Mouse (Mus musculus) megakaryocyte, adult 5-6 weeks (primary cell): ENCODE data around the gene Gm20388. TPM values are rescaled to one million over a fixed set of nuclear protein-coding genes. Genes with fewer than 3 reads are reported as not detected.
"Not testable (repeated sequence)": the region's sequence is repeated elsewhere in the genome, so short reads cannot be mapped to it uniquely, and the experiment has no call there.

ENCODE experiments used
- ATAC-seq: 2 replicates; pipeline ENCODE4 v1.8.0; 2016; ENCODE audit warnings: mild to moderate bottlenecking, inconsistent platforms; ENCODE audit not compliant: poor library complexity, severe bottlenecking
- total RNA-seq, 2 experiments: library from RNA; stranded (forward) in 1 of 2; stranded (reverse) in 1 of 2; fragments of 153-499, 151-499 nt in 1 of 2; fragments of 221-1000, 200-1000 nt in 1 of 2; gene quantifications; 2 replicates each; pipeline versions ENCODE4 v1.2.3 to v1.2.4; 2015 to 2017

Gm20388 gene
- total RNA-seq, 2 experiments from 2014 or later, result 7.6 to 15.5 TPM

- ATAC-seq, result no peak
Measured at GRCm38 (mm10) chr8:122616181-122616905, 2705.7 kb downstream of the Gm20388 start.

DNA sequence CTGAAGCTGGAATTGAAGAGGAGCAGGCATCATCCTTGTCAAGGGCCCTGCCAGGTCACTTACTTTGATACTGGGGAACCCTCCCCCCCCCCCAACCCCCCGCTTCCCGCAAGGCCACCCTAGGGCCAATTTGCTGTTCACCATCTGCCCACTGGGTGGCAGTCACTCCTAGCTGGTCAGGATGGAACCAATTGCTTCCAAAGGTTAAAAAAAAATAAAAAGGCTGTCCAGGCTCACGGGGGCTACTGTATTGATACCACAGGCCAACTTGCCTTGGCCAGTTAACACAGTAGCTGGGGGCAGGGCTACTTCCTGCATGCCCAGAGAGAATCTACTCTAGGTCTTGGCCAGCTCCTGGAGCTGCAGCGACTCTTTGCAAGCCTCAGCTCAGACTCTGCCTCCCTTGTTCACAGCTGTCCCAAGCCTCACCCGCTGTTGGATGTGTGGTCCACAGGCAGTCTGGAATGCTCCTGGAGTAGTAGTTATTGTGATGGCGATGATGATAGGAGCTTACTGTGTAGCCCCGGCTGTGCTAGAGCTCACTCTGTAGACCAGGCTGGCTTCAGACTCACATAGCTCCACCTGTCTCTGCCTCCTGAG, 2707.4 kb downstream of the Gm20388 start:
- peak; percentile 90 for ATAC-seq

- ATAC-seq, result no peak
Measured at GRCm38 (mm10) chr8:122618660-122619378, 2708.2 kb downstream of the Gm20388 start.

- no peak for ATAC-seq
Measured at GRCm38 (mm10) chr8:122620446-122620845, 2709.8 kb downstream of the Gm20388 start.

GRCm38 (mm10) chr8:122622727-122623126, 2712.1 kb downstream of the Gm20388 start, which contains the start of gene Pabpn1l:
Gene Pabpn1l (minus strand): TSS chr8:122622739.
- ATAC-seq, result no peak

- ATAC-seq, result no peak
Measured at GRCm38 (mm10) chr8:122623844-122624642, 2713.4 kb downstream of the Gm20388 start.

DNA sequence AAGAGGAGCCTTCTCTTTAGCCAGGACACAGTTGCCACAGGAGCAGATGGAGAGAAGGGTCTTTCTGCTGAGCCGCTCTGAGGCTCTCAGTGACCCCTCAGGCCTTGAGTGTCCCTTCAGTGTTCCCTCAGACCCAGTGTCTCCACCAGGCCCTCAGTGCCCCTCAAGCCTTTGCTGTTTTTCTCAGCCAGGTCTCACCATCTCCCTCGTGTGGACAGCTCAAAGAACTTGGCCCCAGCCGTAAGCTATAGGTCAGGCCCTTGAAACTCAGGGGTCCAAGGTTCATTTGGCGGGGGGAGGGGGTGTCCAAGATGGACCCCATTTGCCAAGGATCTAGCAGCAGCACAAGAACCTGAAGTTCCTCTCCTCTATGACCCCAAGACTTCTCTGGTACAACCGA, 2714.0 kb downstream of the Gm20388 start:
- no peak for ATAC-seq

DNA sequence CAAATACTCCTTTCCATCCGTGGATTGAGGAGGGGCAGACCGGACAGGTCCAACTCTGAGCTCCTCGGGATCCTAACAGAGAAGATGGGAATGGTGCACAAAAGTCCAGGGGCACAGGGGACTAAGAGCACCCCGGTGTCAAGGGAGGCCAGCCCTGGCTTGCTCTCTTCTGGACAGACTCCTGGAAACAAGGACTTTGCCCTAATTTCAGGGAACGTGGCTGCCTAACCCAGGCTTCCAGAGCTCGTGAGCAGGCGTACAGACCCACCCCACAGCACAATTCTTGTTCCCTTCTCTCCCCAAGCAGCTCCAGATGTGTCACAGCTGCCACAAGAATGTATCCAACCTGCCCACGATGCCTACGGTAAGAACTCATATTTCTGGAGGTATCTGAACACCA, 2715.2 kb downstream of the Gm20388 start:
- ATAC-seq, result no peak

DNA sequence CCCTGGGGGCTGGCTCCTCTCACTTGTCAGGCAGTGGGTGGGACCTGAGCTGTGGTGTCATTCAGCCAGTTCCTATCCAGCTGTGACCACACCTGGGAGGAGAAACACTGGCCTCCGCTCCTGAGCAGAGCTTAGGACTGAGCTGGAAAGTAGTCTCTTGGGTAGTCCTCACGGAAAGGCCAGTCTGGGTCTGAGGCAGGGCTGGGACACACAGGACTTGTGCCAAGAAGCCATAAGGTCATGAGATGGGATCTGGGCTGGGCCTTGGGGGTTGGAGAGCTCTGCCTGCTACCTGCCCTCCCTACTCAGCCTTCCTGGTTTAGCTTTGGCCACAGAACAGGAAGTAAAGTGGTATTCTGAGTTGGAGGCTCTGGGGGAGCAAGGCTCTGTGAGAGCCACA, 2716.3 kb downstream of the Gm20388 start:
- ATAC-seq, result 0 out of 2 replicates have a peak, but pooled peaks have one; percentile 11

- ATAC-seq, result no peak
Measured at GRCm38 (mm10) chr8:122629388-122629787, 2718.7 kb downstream of the Gm20388 start.

- no peak for ATAC-seq
Measured at GRCm38 (mm10) chr8:122630696-122631095, 2720.1 kb downstream of the Gm20388 start.

DNA sequence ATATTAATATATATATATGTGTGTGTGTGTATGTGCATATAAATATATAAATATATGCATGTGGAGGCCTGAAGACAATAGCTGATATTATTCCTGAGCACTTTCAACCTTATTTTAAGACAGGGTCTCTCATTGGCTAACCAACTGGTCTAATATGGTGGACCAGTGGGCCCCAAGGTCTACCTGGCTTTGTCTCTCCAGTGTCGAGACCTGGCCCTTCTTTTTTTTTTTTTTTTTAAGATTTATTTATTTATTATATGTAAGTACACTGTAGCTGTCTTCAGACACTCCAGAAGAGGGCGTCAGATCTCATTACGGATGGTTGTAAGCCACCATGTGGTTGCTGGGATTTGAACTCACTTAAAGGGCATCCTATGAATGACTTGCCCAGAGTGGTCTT, 2721.5 kb downstream of the Gm20388 start:
- not testable (repeated sequence) for ATAC-seq

GRCm38 (mm10) chr8:122633205-122633604, 2722.6 kb downstream of the Gm20388 start:
- no peak for ATAC-seq

DNA sequence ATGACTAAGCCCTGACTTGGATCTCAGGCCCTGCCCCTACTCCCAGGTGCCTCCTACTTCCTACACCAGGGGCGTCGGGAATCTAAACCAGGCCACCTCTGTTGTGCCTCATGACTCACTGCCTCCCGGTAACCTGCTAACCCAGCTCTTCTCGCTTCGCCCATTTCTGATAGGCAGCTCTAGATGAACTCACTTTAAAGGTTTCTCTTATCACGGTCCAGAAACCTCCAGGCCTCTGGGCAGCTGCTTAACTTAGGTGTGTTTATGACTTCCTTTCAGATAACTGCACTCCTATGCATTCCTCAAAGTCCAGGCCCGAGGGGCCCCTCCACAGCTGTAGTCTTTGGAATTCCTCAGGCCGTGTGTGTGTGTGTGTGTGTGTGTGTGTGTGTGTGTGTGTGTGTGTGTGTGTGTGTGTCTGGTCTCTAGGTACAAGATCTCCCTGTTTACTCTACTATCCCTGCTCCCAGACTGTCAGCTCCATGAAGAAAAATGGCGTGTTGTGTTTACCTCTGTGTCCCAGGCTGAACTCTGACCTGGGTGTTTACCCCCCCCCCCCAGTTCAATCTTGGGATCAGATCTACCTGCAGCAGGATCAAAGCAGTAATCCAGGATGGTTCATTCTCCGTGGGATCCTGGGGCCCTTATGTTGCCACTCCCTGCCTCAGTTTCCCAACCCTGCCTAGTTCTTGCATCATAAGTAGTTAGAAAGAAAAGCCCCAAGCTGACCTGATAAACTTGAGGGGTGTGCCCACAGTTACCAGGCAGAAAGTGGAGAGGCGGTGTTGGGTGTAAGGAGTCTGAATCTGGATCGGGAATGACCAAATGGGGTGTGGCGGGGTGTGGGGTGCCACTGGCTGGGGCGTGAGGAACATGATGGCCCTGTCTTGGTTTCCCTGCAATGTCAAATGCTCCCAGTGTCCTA, 2725.5 kb downstream of the Gm20388 start:
- no peak for ATAC-seq

- no peak for ATAC-seq
Measured at GRCm38 (mm10) chr8:122636803-122637175, 2726.1 kb downstream of the Gm20388 start.

- no peak for ATAC-seq
Measured at GRCm38 (mm10) chr8:122637230-122637629, 2726.6 kb downstream of the Gm20388 start.

- no peak for ATAC-seq
Measured at GRCm38 (mm10) chr8:122638601-122639000, 2728.0 kb downstream of the Gm20388 start.

DNA sequence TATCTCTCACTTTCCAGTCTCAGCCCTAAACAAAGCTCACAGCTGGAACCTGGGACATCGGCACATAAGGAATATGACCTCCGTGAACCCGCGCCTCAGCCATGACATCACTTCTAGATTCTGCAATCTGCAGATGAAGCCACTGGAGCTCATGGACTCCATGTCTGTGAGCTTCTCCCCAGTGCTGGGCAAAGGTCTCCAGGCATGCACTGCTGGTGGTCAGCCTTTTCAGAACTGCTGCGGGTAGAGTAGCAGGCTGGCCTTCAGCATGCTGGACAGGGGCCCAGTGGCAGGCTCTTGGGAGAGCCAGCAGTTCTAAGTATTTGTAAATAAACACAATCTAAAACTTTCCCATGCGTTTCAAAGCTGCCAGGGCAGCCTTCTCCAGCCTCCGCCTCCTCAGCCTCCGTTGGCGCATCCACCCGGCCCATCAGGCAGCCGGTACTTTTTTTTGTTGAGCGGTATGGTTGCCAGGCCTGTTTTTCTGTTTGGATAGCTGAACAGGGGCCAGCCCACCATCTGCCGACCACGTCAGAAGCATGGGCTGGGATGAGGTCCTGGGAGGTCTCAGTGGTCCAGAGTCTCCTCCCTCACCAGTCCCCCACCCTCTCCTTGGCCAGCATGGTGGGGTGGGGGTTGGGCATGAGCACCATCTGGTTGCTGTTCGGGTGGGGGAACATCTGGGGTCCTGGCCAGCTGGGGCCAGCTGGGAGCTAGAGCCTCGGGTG, 2729.0 kb downstream of the Gm20388 start:
- no peak for ATAC-seq

DNA sequence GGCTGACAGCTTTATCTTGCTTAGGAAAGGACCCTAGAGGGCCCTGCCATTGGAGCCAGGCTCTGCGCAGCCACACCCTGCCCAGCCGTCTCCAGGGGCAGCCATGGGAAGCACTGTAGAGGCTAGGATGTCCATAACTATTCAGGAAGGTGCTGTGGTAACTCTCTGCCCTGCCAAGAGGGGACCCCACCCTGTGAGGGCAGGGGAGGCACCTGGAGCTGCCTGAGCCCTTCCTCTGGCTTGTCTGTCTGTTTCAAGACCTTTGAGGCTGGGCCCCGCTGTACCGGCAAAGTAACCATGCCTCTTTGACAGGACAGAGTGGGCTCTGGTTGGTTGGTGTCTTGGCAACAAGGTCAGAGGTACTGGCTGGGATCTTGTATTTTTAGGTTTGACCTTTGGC, 2730.2 kb downstream of the Gm20388 start:
- no peak for ATAC-seq
